Mouse (Mus musculus) midbrain, embryonic 13.5 days (tissue): ENCODE measurements around the gene Ywhab. TPM values are rescaled to one million over a fixed set of nuclear protein-coding genes. Genes with fewer than 3 reads are reported as not detected.

Experiments used
- ATAC-seq: fragments of 200-750 bp; cut with Nextera tagmentation; 2 replicates; pipeline ENCODE4 v1.8.0; 2017; ENCODE audit warnings: mild to moderate bottlenecking, moderate TSS enrichment, moderate library complexity
- H3K27ac ChIP-seq: fragments of 300-500 bp; sonication (generic); 2 replicates; pipeline ENCODE4 v1.5.1; 2015; ENCODE audit warnings: inconsistent platforms, mild to moderate bottlenecking, moderate library complexity
- H3K27me3 ChIP-seq: fragments of 300-500 bp; sonication (generic); 2 replicates; pipeline ENCODE4 v1.6.1; 2015; ENCODE audit warnings: mild to moderate bottlenecking, inconsistent platforms
- H3K36me3 ChIP-seq: fragments of 300-500 bp; sonication (generic); 2 replicates; pipeline ENCODE4 v1.6.1; 2015; ENCODE audit warnings: mild to moderate bottlenecking, inconsistent platforms
- H3K4me1 ChIP-seq: fragments of 300-500 bp; sonication (generic); replicated peaks from 2 replicates; pipeline ENCODE4 v1.6.1; 2015; ENCODE audit warnings: inconsistent platforms
- H3K4me2 ChIP-seq: fragments of 300-500 bp; sonication (generic); replicated peaks from 2 replicates; pipeline ENCODE4 v1.6.1; 2015; ENCODE audit warnings: moderate library complexity, mild to moderate bottlenecking, inconsistent platforms
- H3K4me3 ChIP-seq: fragments of 300-500 bp; sonication (generic); replicated peaks from 2 replicates; pipeline ENCODE4 v1.5.1; 2015; ENCODE audit warnings: mild to moderate bottlenecking, inconsistent platforms
- H3K9ac ChIP-seq: fragments of 300-500 bp; sonication (generic); replicated peaks from 2 replicates; pipeline ENCODE4 v1.6.1; 2015; ENCODE audit warnings: mild to moderate bottlenecking, inconsistent platforms
- H3K9me3 ChIP-seq: fragments of 300-500 bp; sonication (generic); 2 replicates; pipeline ENCODE4 v1.6.1; 2016; ENCODE audit warnings: mild to moderate bottlenecking, inconsistent platforms
- whole genome bisulfite sequencing: fragments of 180-500 bp; shearing (Covaris S2); methylation state at CpG from one replicate; pipeline ENCODE4 v1.1.7; 2015; 5-methylcytosine and 5-hydroxymethylcytosine counted together
- polyA plus RNA-seq: library from polyadenylated mRNA; unstranded; fragments of >200 nt; fragmentation: Nextera tagmentation; extraction: Ambion mirVana; gene quantifications from 2 replicates; pipeline ENCODE4 v1.2.1, GENCODE M21; 2015

The Ywhab gene
- polyA plus RNA-seq, 1 experiment from 2014 or later, result 401 TPM

DNA sequence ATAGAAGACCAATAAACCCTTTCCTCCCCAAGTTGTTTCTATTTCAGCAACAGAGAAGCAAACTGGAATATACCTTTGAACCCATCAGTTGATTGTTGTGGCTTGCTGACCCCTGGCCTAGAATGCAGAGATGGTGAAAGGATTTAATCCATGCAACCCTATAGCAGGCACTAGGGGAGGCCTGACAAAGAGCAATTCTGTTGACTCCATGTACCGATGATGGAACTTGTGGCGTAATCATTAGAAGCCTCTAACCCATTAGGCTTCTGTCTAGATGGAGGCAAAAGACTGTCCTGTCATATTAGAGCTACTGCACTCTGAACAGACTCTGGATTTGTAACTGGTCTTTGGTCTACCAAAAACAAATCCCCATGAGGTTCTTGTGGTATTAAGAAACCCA lies 1.9 kb upstream of the Ywhab start:
- no peaks in the 10 kb centered on the region for H3K9me3 ChIP-seq
- 96% methylated on average over 2 of the region's 2 CpGs for WGBS
- peaks cover 28% of the 10 kb centered on the region for H3K4me1 ChIP-seq
- peaks cover 2% of the 10 kb centered on the region for H3K36me3 ChIP-seq
- no peak for ATAC-seq
- no peaks in the 10 kb centered on the region for H3K27me3 ChIP-seq
- H3K4me2 ChIP-seq, result no peak overlapping the region
- H3K27ac ChIP-seq, result no peak overlapping the region
- H3K4me3 ChIP-seq, result no peak overlapping the region
- H3K9ac ChIP-seq, result no peak overlapping the region

DNA sequence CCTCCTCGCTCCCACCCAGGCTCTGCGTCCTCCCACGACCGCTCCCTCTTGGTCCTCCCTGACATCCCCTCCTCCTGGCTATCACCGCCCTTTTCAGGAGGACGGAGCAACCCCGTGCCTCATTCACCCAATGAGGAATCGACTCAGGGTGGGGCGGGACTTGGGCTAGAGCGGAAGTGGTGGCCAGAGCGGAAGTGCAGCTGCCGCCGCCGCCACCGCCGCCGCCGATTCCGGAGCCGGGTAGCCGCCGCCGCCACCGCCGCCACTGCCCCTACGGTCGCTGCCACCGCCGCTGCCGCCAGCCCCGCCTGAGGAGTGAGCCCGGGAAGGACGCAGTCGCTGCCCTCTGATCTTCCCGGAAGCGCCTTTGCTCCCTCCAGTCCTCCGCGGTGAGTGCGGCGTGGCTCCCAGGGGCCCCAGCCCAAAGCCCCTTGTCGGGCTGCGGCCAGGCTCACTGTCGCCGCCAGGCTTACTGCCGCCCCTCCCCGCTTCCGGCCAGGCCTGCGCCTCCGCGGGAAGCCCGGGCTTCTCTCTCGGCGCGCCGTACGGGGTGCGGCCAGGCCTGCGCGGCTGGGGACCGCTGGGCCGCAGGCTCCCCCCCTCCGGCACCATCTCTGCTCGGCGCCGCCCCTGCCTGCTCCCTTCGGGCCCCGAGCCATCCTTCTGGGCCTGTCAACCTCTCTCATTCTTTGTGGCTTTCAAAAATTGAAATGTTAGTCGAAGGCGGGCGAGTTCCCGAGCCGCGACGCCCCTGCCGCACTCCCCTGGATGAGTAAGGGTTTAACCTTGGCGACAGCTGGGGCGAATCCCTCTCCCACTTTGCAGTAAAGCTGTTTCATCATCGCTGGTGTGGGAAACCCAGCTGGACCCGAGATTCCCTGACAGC lies 460 bp downstream of the Ywhab start:
- WGBS, result under 1% methylated on average over 77 of the region's 79 CpGs
- Histone ChIP-seq H3K4me2 (peak overlapping the region; percentile 74), H3K9ac (peak overlapping the region; percentile 89)

GRCm38 (mm10) chr2:163996275-163996674 lies 1.5 kb downstream of the Ywhab start:
- Histone ChIP-seq H3K9ac (peak overlapping the region; percentile 89), H3K4me3 (peak overlapping the region; percentile 83), H3K4me2 (peak overlapping the region; percentile 74), H3K36me3 (peaks cover 7% of the 10 kb centered on the region), H3K4me1 (peaks cover 41% of the 10 kb centered on the region), H3K27ac (no peak overlapping the region), H3K9me3 (no peaks in the 10 kb centered on the region), H3K27me3 (no peaks in the 10 kb centered on the region)
- ATAC-seq, result no peak
- WGBS, result 86% methylated on average over 6 of the region's 6 CpGs

More for the DNA sequence above, 460 bp downstream of the Ywhab start:
- Histone ChIP-seq H3K27ac (peak overlapping the region; percentile 95), H3K27me3 (no peaks in the 10 kb centered on the region), H3K4me3 (peak overlapping the region; percentile 83), H3K9me3 (no peaks in the 10 kb centered on the region), H3K36me3 (peaks cover 7% of the 10 kb centered on the region), H3K4me1 (peaks cover 40% of the 10 kb centered on the region)
- peak; percentile 100 for ATAC-seq

GRCm38 (mm10) chr2:163996899-163997298 lies 2.1 kb downstream of the Ywhab start:
- Histone ChIP-seq H3K4me2 (peak overlapping the region; percentile 31), H3K9ac (peak overlapping the region; percentile 44; the same call in 1 of the 2 replicates), H3K4me3 (peak overlapping the region; percentile 83), H3K36me3 (peaks cover 7% of the 10 kb centered on the region), H3K27ac (no peak overlapping the region), H3K4me1 (peaks cover 46% of the 10 kb centered on the region), H3K27me3 (no peaks in the 10 kb centered on the region), H3K9me3 (no peaks in the 10 kb centered on the region)
- no peak for ATAC-seq
- 79% methylated on average over 5 of the region's 5 CpGs for WGBS

DNA sequence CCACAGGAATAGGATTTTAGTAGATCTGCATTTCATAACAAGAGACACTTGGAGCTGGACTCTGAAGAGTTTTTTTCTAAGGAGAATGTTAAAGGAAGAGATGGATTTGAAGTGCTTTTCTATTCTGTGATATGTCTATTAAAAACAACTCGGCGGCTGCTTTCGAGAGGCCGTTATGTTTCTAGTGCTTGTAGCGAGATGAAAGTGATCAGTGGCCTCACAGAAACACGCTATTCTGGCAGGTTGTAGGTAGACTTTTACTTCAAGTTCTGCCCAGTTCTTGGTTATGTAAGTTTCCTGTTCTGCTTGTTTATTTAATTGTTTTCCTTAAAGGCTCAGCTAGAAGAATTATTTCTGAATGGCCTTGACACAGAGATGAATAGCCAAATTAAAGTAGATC lies 4.2 kb downstream of the Ywhab start:
- Histone ChIP-seq H3K9me3 (no peaks in the 10 kb centered on the region), H3K4me3 (no peak overlapping the region), H3K27ac (no peak overlapping the region), H3K4me2 (no peak overlapping the region), H3K4me1 (peaks cover 53% of the 10 kb centered on the region), H3K27me3 (no peaks in the 10 kb centered on the region), H3K9ac (no peak overlapping the region), H3K36me3 (peaks cover 10% of the 10 kb centered on the region)
- 88% methylated on average over 6 of the region's 6 CpGs for WGBS
- no peak for ATAC-seq

DNA sequence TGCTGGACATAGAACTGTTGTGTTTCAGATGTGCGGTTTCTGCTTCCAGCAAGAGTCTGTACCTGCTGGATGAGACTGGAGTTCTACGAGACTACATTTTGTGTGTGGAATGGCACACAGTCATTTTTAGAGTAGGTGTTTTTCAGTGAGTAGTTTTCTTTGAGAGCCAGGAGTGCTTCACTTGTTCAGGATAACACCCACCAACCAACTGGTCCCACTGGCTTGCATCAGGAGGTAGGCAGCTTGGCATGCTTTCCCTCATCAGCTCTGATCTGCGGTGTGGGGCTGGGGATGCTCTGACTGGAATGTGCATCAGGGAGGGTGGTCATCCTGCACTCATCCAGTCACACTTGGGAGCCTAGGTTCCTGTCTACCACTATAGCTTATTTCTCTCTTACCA lies 7.9 kb downstream of the Ywhab start:
- Histone ChIP-seq H3K27me3 (no peaks in the 10 kb centered on the region), H3K27ac (no peak overlapping the region), H3K9ac (no peak overlapping the region), H3K36me3 (peaks cover 10% of the 10 kb centered on the region), H3K4me3 (no peak overlapping the region), H3K9me3 (no peaks in the 10 kb centered on the region), H3K4me1 (peaks cover 52% of the 10 kb centered on the region), H3K4me2 (no peak overlapping the region)
- WGBS, result 96% methylated on average over 3 of the region's 3 CpGs
- no peak for ATAC-seq

DNA sequence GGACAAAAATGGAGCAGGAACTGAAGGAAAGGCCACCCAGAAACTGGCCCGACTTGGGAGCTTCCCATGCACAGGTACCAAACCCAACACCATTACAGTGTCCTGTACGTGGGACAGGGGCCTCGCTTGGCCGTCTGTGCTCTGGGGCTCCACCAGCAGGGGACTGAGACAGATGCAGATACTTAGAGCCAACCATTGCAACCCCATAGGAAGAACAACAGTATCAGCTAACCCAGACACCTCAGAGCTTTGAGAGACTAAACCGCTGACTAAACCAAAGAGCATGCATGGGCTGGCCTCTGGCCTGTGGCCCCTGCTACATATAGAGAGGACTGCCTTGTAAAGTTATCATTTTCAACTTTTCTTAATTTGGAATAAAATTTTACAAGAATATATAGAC lies 9.7 kb downstream of the Ywhab start:
- Histone ChIP-seq H3K27ac (no peak overlapping the region), H3K27me3 (no peaks in the 10 kb centered on the region), H3K4me3 (no peak overlapping the region), H3K4me2 (no peak overlapping the region), H3K9ac (no peak overlapping the region), H3K36me3 (0 out of 2 replicates have a peak, but pooled peaks cover 2% of the 10 kb centered on the region), H3K9me3 (no peaks in the 10 kb centered on the region), H3K4me1 (peaks cover 46% of the 10 kb centered on the region)
- WGBS, result 79% methylated on average over 5 of the region's 5 CpGs
- ATAC-seq, result no peak

DNA sequence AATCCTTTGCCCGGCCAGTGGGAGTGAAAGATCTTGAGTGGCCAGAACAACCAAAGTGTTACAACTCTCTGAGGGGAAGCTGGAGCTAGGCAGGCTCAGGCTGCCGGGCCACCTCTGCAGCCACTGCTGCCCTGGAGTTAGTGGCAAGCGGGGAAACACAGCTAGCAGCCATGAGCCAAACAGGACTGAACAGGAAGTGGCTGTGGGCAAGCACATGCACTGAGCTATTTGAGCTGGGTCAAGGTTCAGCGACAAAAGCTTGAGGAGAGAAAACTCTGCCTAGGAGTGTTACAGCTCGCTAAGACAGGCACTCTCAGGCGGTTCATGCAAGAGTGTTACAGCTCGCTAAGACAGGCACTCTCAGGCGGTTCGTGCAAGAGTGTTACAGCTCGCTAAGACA lies 12.2 kb downstream of the Ywhab start:
- 82% methylated on average over 10 of the region's 10 CpGs for WGBS
- no peak for ATAC-seq
- Histone ChIP-seq H3K4me3 (no peak overlapping the region), H3K27ac (peak overlapping the region; percentile 25; the same call in 1 of the 2 replicates), H3K36me3 (peaks cover 8% of the 10 kb centered on the region), H3K9ac (no peak overlapping the region), H3K4me1 (peaks cover 37% of the 10 kb centered on the region), H3K9me3 (no peaks in the 10 kb centered on the region), H3K4me2 (no peak overlapping the region), H3K27me3 (no peaks in the 10 kb centered on the region)

GRCm38 (mm10) chr2:164007547-164007946 lies 12.8 kb downstream of the Ywhab start:
- Histone ChIP-seq H3K9ac (no peak overlapping the region), H3K4me3 (no peak overlapping the region), H3K27ac (no peak overlapping the region), H3K9me3 (no peaks in the 10 kb centered on the region), H3K4me1 (peaks cover 37% of the 10 kb centered on the region), H3K36me3 (peaks cover 14% of the 10 kb centered on the region), H3K27me3 (no peaks in the 10 kb centered on the region), H3K4me2 (no peak overlapping the region)
- WGBS, result 91% methylated on average over 8 of the region's 8 CpGs
- ATAC-seq, result no peak

DNA sequence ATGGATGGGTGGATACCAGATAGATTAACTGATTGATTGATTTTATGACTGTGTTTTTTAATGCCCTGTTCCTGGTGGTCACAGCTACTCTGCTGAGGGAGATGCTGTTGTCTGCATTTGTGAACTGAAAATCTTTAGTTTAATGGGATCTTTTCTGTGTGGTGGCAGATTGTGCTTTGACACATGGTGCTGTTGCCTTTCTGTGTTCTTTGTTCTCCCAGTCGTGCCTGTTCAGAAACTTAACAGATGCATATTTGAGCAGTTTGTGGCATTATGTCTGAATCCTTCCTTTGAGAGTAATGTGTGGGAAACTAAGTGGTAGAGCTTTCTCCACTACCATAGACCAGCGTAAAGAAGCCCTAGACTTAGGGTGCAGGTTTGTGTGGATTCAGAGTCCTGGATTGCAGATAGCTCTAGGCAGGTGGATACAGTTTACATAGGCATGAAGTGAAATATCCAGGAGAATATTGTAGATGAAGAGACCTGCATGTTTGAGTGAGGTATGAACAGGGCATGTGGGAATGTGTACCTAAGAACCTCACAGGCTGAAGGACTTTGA lies 13.3 kb downstream of the Ywhab start:
- Histone ChIP-seq H3K9ac (no peak overlapping the region), H3K9me3 (no peaks in the 10 kb centered on the region), H3K4me3 (no peak overlapping the region), H3K27me3 (no peaks in the 10 kb centered on the region), H3K4me1 (peaks cover 35% of the 10 kb centered on the region), H3K27ac (no peak overlapping the region), H3K4me2 (no peak overlapping the region), H3K36me3 (peaks cover 18% of the 10 kb centered on the region)
- no peak for ATAC-seq
- WGBS, result 60% methylated on average over 2 of the region's 2 CpGs

DNA sequence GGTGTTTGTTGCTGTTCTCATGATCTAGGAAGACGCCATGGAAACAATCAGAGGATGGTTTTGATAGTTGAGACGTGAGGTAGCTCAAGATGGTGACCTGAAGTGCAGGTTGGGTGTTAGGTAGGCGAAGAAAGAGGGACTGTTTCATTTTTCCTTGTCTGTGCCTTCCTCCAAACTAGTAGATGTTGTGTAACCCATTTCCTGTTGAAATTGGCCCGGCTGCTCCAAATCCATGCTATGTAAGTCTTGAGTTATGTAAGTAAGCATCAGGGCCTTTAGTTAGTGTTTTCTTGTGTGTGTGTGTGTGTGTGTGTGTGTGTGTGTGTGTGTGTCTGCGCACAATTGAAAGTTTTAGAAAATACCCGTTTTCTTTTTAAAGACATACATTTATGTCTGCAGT lies 14.5 kb downstream of the Ywhab start:
- Histone ChIP-seq H3K9ac (no peak overlapping the region), H3K27me3 (no peaks in the 10 kb centered on the region), H3K9me3 (no peaks in the 10 kb centered on the region), H3K4me3 (no peak overlapping the region), H3K36me3 (peaks cover 29% of the 10 kb centered on the region), H3K27ac (no peak overlapping the region), H3K4me2 (no peak overlapping the region), H3K4me1 (peaks cover 26% of the 10 kb centered on the region)
- 92% methylated on average over 6 of the region's 6 CpGs for WGBS
- no peak for ATAC-seq

GRCm38 (mm10) chr2:164010496-164010895 lies 15.7 kb downstream of the Ywhab start:
- no peak overlapping the region for H3K27ac ChIP-seq
- no peaks in the 10 kb centered on the region for H3K27me3 ChIP-seq
- 90% methylated on average over 5 of the region's 5 CpGs for WGBS
- no peak for ATAC-seq
- H3K4me3 ChIP-seq, result no peak overlapping the region
- no peaks in the 10 kb centered on the region for H3K9me3 ChIP-seq
- no peak overlapping the region for H3K4me2 ChIP-seq
- H3K9ac ChIP-seq, result no peak overlapping the region
- H3K4me1 ChIP-seq, result peaks cover 15% of the 10 kb centered on the region
- H3K36me3 ChIP-seq, result peaks cover 42% of the 10 kb centered on the region
